Comparison of ENCODE assay signal across 18 mouse cellular contexts in the genomic region with DNA sequence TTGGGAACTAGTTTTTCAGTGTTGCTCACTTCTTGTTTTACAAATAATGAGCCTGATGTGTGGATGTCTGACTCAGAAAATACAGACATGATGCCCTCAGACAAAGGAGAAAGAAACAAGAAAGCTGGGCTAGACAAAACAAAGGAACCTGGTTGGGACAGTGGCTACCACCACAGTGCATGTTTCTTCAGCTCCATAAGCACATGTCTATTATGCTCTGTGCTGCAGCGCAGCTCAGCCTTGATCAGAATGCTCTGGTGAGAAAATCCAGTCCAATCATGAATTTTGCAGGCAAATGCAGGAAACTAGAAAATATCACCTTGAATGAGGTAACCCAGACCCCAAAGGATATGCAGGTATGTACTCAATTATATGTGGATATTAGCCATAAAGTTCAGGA.
DNase-seq lines count a peak whose midpoint lies in the region; ATAC-seq and TF ChIP-seq lines count a peak whose summit lies in the region.
"Had no signal": no experiment of that assay in that cellular context is flagged by ENCODE, and none has a peak within 500 bp of the region (broad histone marks: within the 10 kb centered on the region; RNA-seq: fewer than 3 reads in every experiment).

No protein-coding gene starts in this region.

- H3K27me3 ChIP-seq in hindbrain, embryonic 13.5 days = no peaks in the 10 kb centered on the region
- no peaks in the 10 kb centered on the region for H3K27me3 ChIP-seq in hindbrain, embryonic 11.5 days (ENCODE audit: control insufficient read depth, insufficient read depth, low read length)
- H3K27me3 ChIP-seq in testis, adult 2 months (ENCODE audit: control insufficient read depth, insufficient read depth, low read length) = no peaks in the 10 kb centered on the region
- 0 out of 2 replicates have a peak, but pooled peaks cover 4% of the 10 kb centered on the region for H3K27me3 ChIP-seq in midbrain, embryonic 13.5 days
- no peaks in the 10 kb centered on the region for H3K27me3 ChIP-seq in neural tube, embryonic 15.5 days (replicated peaks)
- H3K27me3 ChIP-seq: embryonic facial prominence, embryonic 13.5 days; heart, embryonic 15.5 days had no signal

- no peaks in the 10 kb centered on the region for H3K9me3 ChIP-seq in hindbrain, embryonic 13.5 days
- H3K9me3 ChIP-seq in hindbrain, embryonic 11.5 days (ENCODE audit: control insufficient read depth, low read length) = no peaks in the 10 kb centered on the region
- H3K9me3 ChIP-seq in midbrain, embryonic 13.5 days = no peaks in the 10 kb centered on the region
- H3K9me3 ChIP-seq in neural tube, embryonic 15.5 days (replicated peaks) = no peaks in the 10 kb centered on the region
- H3K9me3 ChIP-seq: embryonic facial prominence, embryonic 13.5 days; heart, embryonic 15.5 days had no signal

- no peak overlapping the region for H3K27ac ChIP-seq in hindbrain, embryonic 13.5 days
- no peak overlapping the region for H3K27ac ChIP-seq in hindbrain, embryonic 11.5 days (ENCODE audit: low read depth, low read length)
- no peak overlapping the region for H3K27ac ChIP-seq in testis, adult 2 months (ENCODE audit: control insufficient read depth, insufficient read depth, low read depth, low read length)
- H3K27ac ChIP-seq in midbrain, embryonic 13.5 days = no peak overlapping the region
- no peak overlapping the region for H3K27ac ChIP-seq in neural tube, embryonic 15.5 days (replicated peaks)
- H3K27ac ChIP-seq: embryonic facial prominence, embryonic 13.5 days; heart, adult 2 months; heart, embryonic 15.5 days had no signal

- peaks cover 10% of the 10 kb centered on the region for H3K4me1 ChIP-seq in hindbrain, embryonic 13.5 days (replicated peaks)
- H3K4me1 ChIP-seq in hindbrain, embryonic 11.5 days (replicated peaks; ENCODE audit: control insufficient read depth, insufficient read depth, low read length) = no peaks in the 10 kb centered on the region
- 0 out of 2 replicates have a peak, but pooled peaks cover 2% of the 10 kb centered on the region for H3K4me1 ChIP-seq in testis, adult 2 months (ENCODE audit: control insufficient read depth, insufficient read depth, low read length)
- peaks cover 8% of the 10 kb centered on the region; the same call in 1 of the 2 replicates for H3K4me1 ChIP-seq in midbrain, embryonic 13.5 days (replicated peaks)
- peaks cover 8% of the 10 kb centered on the region for H3K4me1 ChIP-seq in neural tube, embryonic 15.5 days

- 28% methylated on average over 1 of the region's 1 CpGs for WGBS in hindbrain, embryonic 13.5 days
- 61% methylated on average over 1 of the region's 1 CpGs for WGBS in hindbrain, embryonic 11.5 days
- 48% methylated on average over 1 of the region's 1 CpGs for WGBS in midbrain, embryonic 13.5 days
- WGBS in neural tube, embryonic 15.5 days = 61% methylated on average over 1 of the region's 1 CpGs

- H3K9ac ChIP-seq in hindbrain, embryonic 13.5 days = no peak overlapping the region
- H3K9ac ChIP-seq in hindbrain, embryonic 11.5 days (ENCODE audit: low read depth, low read length) = no peak overlapping the region
- H3K9ac ChIP-seq in midbrain, embryonic 13.5 days (replicated peaks) = no peak overlapping the region
- H3K9ac ChIP-seq in neural tube, embryonic 15.5 days (replicated peaks) = no peak overlapping the region
- H3K9ac ChIP-seq: embryonic facial prominence, embryonic 13.5 days; forebrain, postnatal 0 days; heart, embryonic 15.5 days had no signal

- no peak for DNase-seq in hindbrain, embryonic 11.5 days (ENCODE audit: low spot score)
- no peak for DNase-seq in testis, postnatal 14 days (ENCODE audit: low spot score)
- no peak for DNase-seq in spleen, postnatal 4 days (ENCODE audit: low spot score in 2 of 2)
- DNase-seq in left cerebral cortex, postnatal 10 days (ENCODE audit: extremely low spot score in 1 of 2, low spot score in 2 of 2) = no peak
- DNase-seq: adrenal gland, adult 2 months; adrenal gland, postnatal 25 days; cerebellum, adult 8-10 months; cerebellum, postnatal 14 days; forebrain, postnatal 0 days; gastrocnemius, postnatal 14 days; heart, adult 2 months; heart, postnatal 14 days had no signal

- TF ChIP-seq CTCF in testis, adult 2 months (IDR thresholded peaks at IDR 0.05; ENCODE audit: control insufficient read depth, insufficient read depth, insufficient replicate concordance, low read depth, low read length) = no peak

- H3K4me3 ChIP-seq in hindbrain, embryonic 13.5 days = no peak overlapping the region
- H3K4me3 ChIP-seq in hindbrain, embryonic 11.5 days (ENCODE audit: low read depth, low read length) = no peak overlapping the region
- H3K4me3 ChIP-seq in testis, adult 2 months (ENCODE audit: control insufficient read depth, low read depth, low read length) = peak overlapping the region; percentile 58
- H3K4me3 ChIP-seq in midbrain, embryonic 13.5 days (replicated peaks) = no peak overlapping the region
- H3K4me3 ChIP-seq in neural tube, embryonic 15.5 days (replicated peaks) = no peak overlapping the region
- H3K4me3 ChIP-seq: embryonic facial prominence, embryonic 13.5 days; heart, adult 2 months; heart, embryonic 15.5 days had no signal

- no peak for TF ChIP-seq POLR2A in testis, adult 2 months (IDR thresholded peaks at IDR 0.05; ENCODE audit: control insufficient read depth, low read depth, low read length)

- intact Hi-C loops in left cerebral cortex, postnatal 10 days (cut with DNase I) = no loop called here

- no peaks in the 10 kb centered on the region for H3K36me3 ChIP-seq in hindbrain, embryonic 13.5 days
- no peaks in the 10 kb centered on the region for H3K36me3 ChIP-seq in hindbrain, embryonic 11.5 days (ENCODE audit: control insufficient read depth, insufficient read depth, low read length)
- H3K36me3 ChIP-seq in testis, adult 2 months (ENCODE audit: control insufficient read depth, insufficient read depth, low read length) = no peaks in the 10 kb centered on the region
- H3K36me3 ChIP-seq in midbrain, embryonic 13.5 days = no peaks in the 10 kb centered on the region
- no peaks in the 10 kb centered on the region for H3K36me3 ChIP-seq in neural tube, embryonic 15.5 days
- H3K36me3 ChIP-seq: embryonic facial prominence, embryonic 13.5 days; heart, embryonic 15.5 days had no signal

- no peak overlapping the region for H3K4me2 ChIP-seq in hindbrain, embryonic 13.5 days
- no peak overlapping the region for H3K4me2 ChIP-seq in hindbrain, embryonic 11.5 days (replicated peaks; ENCODE audit: low read depth, low read length)
- H3K4me2 ChIP-seq in midbrain, embryonic 13.5 days (replicated peaks) = no peak overlapping the region
- no peak overlapping the region for H3K4me2 ChIP-seq in neural tube, embryonic 15.5 days
- H3K4me2 ChIP-seq: heart, embryonic 15.5 days had no signal

- ATAC-seq in hindbrain, embryonic 13.5 days (ENCODE audit: low FRiP score) = peak; percentile 49; the same call in 1 of the 2 replicates
- ATAC-seq in hindbrain, embryonic 11.5 days (ENCODE audit: low FRiP score) = no peak
- ATAC-seq in midbrain, embryonic 13.5 days = peak; percentile 53
- peak; percentile 54; the same call in 1 of the 2 replicates for ATAC-seq in neural tube, embryonic 15.5 days (ENCODE audit: low FRiP score)
